Mouse (Mus musculus): ENCODE measurements around the gene Lelp1. TPM values are rescaled to one million over a fixed set of nuclear protein-coding genes. Genes with fewer than 3 reads are reported as not detected.

Gene Lelp1
- polyA plus RNA-seq (2015; fragmentation: Nextera tagmentation; extraction: Ambion mirVana), result not detected in 2 replicates

DNA sequence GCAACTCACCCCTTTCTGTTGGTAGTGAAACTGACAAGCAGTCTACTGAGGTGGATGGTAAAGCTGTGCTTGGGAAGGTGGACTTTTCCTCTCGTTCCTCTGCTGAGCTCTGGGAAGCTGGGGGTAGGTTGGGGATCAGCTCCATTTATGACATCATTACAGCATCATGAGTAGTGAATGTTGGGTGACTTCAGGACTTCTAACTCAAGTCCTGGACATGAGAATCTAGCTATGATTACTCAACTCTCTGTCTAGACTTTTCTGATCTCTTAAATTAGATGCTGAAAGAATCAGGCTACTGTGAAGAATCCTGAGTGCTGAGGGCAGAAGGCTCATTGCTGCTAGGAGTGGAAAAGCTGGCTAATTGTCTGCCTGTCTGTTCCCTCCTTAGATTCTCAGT is at the start of gene Lelp1:
Gene Lelp1, minus strand, starts transcription at position 101 of the 400 bp plus-strand sequence.
- Histone ChIP-seq H3K27me3 (ENCODE audit: control insufficient read depth, insufficient read depth, low read length) (no peaks in the 10 kb centered on the region), H3K4me3 (replicated peaks; ENCODE audit: low read length) (no peak within 1 kb of the TSS), H3K9ac (ENCODE audit: low read length) (no peak within 1 kb of the TSS), H3K27ac (ENCODE audit: low read length) (no peak within 1 kb of the TSS), H3K36me3 (ENCODE audit: control insufficient read depth, insufficient read depth, low read length) (no peaks in the 10 kb centered on the region), H3K9me3 (replicated peaks; ENCODE audit: control insufficient read depth, low read length) (no peaks in the 10 kb centered on the region), H3K4me1 (ENCODE audit: control insufficient read depth, insufficient read depth, low read length) (no peaks in the 10 kb centered on the region), H3K4me2 (ENCODE audit: low read depth, low read length) (no peak within 1 kb of the TSS)
- ATAC-seq (ENCODE audit: insufficient read depth, low FRiP score), result no peak
- 58% methylated on average over 1 of the region's 1 CpGs for WGBS

GRCm38 (mm10) chr3:92176880-92177279 is 34.3 kb upstream of the Lelp1 start:
- Histone ChIP-seq H3K9me3 (replicated peaks; ENCODE audit: control insufficient read depth, low read length) (no peaks in the 10 kb centered on the region), H3K4me2 (ENCODE audit: low read depth, low read length) (no peak overlapping the region), H3K4me1 (ENCODE audit: control insufficient read depth, insufficient read depth, low read length) (no peaks in the 10 kb centered on the region), H3K27ac (ENCODE audit: low read length) (no peak overlapping the region), H3K27me3 (ENCODE audit: control insufficient read depth, insufficient read depth, low read length) (no peaks in the 10 kb centered on the region), H3K36me3 (ENCODE audit: control insufficient read depth, insufficient read depth, low read length) (no peaks in the 10 kb centered on the region), H3K9ac (ENCODE audit: low read length) (no peak overlapping the region), H3K4me3 (replicated peaks; ENCODE audit: low read length) (no peak overlapping the region)
- no peak for ATAC-seq (ENCODE audit: insufficient read depth, low FRiP score)
- WGBS, result 83% methylated on average over 1 of the region's 1 CpGs

- Histone ChIP-seq H3K4me2 (ENCODE audit: low read depth, low read length) (no peak overlapping the region), H3K4me1 (ENCODE audit: control insufficient read depth, insufficient read depth, low read length) (no peaks in the 10 kb centered on the region), H3K36me3 (ENCODE audit: control insufficient read depth, insufficient read depth, low read length) (no peaks in the 10 kb centered on the region), H3K27me3 (ENCODE audit: control insufficient read depth, insufficient read depth, low read length) (no peaks in the 10 kb centered on the region), H3K4me3 (replicated peaks; ENCODE audit: low read length) (no peak overlapping the region), H3K9ac (ENCODE audit: low read length) (no peak overlapping the region), H3K27ac (ENCODE audit: low read length) (peak overlapping the region; percentile 26; the same call in 1 of the 2 replicates), H3K9me3 (replicated peaks; ENCODE audit: control insufficient read depth, low read length) (no peaks in the 10 kb centered on the region)
- WGBS, result 57% methylated on average over 3 of the region's 3 CpGs
- ATAC-seq (ENCODE audit: insufficient read depth, low FRiP score), result peak; percentile 37; the same call in 1 of the 2 replicates
Measured at GRCm38 (mm10) chr3:92169847-92170246, 27.3 kb upstream of the Lelp1 start.

- Histone ChIP-seq H3K9ac (ENCODE audit: low read length) (no peak overlapping the region), H3K27me3 (ENCODE audit: control insufficient read depth, insufficient read depth, low read length) (no peaks in the 10 kb centered on the region), H3K4me1 (ENCODE audit: control insufficient read depth, insufficient read depth, low read length) (no peaks in the 10 kb centered on the region), H3K27ac (ENCODE audit: low read length) (no peak overlapping the region), H3K36me3 (ENCODE audit: control insufficient read depth, insufficient read depth, low read length) (no peaks in the 10 kb centered on the region), H3K9me3 (replicated peaks; ENCODE audit: control insufficient read depth, low read length) (no peaks in the 10 kb centered on the region), H3K4me2 (ENCODE audit: low read depth, low read length) (no peak overlapping the region), H3K4me3 (replicated peaks; ENCODE audit: low read length) (no peak overlapping the region)
- no peak for ATAC-seq (ENCODE audit: insufficient read depth, low FRiP score)
Measured at GRCm38 (mm10) chr3:92153322-92153721, 10.8 kb upstream of the Lelp1 start.

DNA sequence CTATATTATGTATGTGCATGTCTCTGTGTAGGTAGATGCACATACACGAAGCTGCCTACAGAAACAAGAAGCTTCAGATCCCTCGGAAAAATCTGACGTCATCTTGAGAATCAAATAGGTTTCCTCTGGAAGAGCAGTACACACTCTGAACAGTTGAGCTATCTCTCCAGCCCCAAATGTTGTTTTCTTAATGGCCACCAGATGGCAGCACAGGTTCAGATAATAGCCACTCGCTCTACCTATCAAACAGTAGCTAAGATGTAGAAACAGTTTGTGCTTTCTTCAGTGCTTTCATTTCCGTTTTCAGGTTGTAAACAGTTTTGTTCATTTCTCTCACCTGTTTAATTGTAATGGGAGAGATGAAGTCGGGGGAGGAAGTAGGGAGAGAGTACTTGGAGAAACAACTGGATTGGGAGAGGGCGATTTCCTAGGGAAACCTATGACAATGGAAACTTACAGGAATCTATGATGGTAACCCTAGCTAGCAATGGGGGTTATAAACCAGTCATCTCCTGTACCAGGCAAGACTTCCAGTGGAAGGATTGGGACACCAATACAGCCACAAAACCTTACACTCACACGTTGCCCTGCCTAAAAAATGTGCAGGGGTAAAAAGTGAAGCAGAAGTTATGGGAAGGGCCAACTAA is 8.2 kb upstream of the Lelp1 start:
- WGBS, result 21% methylated on average over 8 of the region's 8 CpGs
- no peaks in the 10 kb centered on the region for H3K27me3 ChIP-seq (ENCODE audit: control insufficient read depth, insufficient read depth, low read length)
- no peak overlapping the region for H3K4me3 ChIP-seq (replicated peaks; ENCODE audit: low read length)
- no peak overlapping the region for H3K4me2 ChIP-seq (ENCODE audit: low read depth, low read length)
- no peak overlapping the region for H3K9ac ChIP-seq (ENCODE audit: low read length)
- H3K36me3 ChIP-seq (ENCODE audit: control insufficient read depth, insufficient read depth, low read length), result no peaks in the 10 kb centered on the region
- H3K9me3 ChIP-seq (replicated peaks; ENCODE audit: control insufficient read depth, low read length), result no peaks in the 10 kb centered on the region
- no peaks in the 10 kb centered on the region for H3K4me1 ChIP-seq (ENCODE audit: control insufficient read depth, insufficient read depth, low read length)
- H3K27ac ChIP-seq (ENCODE audit: low read length), result no peak overlapping the region
- peak; percentile 72; the same call in 1 of the 2 replicates for ATAC-seq (ENCODE audit: insufficient read depth, low FRiP score)

DNA sequence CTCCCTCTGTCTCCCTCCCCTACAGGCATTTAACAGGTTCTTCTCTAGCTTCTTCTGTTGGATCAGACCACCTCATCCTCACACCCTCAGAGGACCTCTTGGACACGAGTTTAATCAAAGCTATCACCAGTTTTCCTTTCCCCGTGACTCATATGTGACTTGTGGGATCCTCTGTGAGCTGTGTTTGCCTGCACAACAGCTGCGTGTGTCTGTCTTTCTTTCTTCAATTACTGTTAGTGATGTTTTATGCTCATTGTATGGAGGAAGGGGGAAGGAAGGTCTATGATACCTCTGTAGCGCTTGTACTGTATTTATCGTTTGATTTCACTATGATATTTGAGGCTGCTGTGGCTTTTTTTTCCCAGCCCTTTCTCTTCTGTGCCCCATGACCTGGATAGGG is 5.4 kb upstream of the Lelp1 start:
- no peak overlapping the region for H3K4me3 ChIP-seq (replicated peaks; ENCODE audit: low read length)
- H3K27me3 ChIP-seq (ENCODE audit: control insufficient read depth, insufficient read depth, low read length), result no peaks in the 10 kb centered on the region
- no peaks in the 10 kb centered on the region for H3K36me3 ChIP-seq (ENCODE audit: control insufficient read depth, insufficient read depth, low read length)
- H3K9ac ChIP-seq (ENCODE audit: low read length), result no peak overlapping the region
- ATAC-seq (ENCODE audit: insufficient read depth, low FRiP score), result no peak
- no peaks in the 10 kb centered on the region for H3K9me3 ChIP-seq (replicated peaks; ENCODE audit: control insufficient read depth, low read length)
- no peaks in the 10 kb centered on the region for H3K4me1 ChIP-seq (ENCODE audit: control insufficient read depth, insufficient read depth, low read length)
- no peak overlapping the region for H3K27ac ChIP-seq (ENCODE audit: low read length)
- WGBS, result 72% methylated on average over 5 of the region's 5 CpGs
- H3K4me2 ChIP-seq (ENCODE audit: low read depth, low read length), result no peak overlapping the region

GRCm38 (mm10) chr3:92147420-92147819 is 4.9 kb upstream of the Lelp1 start:
- no peak for ATAC-seq (ENCODE audit: insufficient read depth, low FRiP score)
- no peaks in the 10 kb centered on the region for H3K36me3 ChIP-seq (ENCODE audit: control insufficient read depth, insufficient read depth, low read length)
- H3K9ac ChIP-seq (ENCODE audit: low read length), result no peak overlapping the region
- no peak overlapping the region for H3K4me2 ChIP-seq (ENCODE audit: low read depth, low read length)
- H3K4me3 ChIP-seq (replicated peaks; ENCODE audit: low read length), result no peak overlapping the region
- H3K27me3 ChIP-seq (ENCODE audit: control insufficient read depth, insufficient read depth, low read length), result no peaks in the 10 kb centered on the region
- no peak overlapping the region for H3K27ac ChIP-seq (ENCODE audit: low read length)
- no peaks in the 10 kb centered on the region for H3K9me3 ChIP-seq (replicated peaks; ENCODE audit: control insufficient read depth, low read length)
- H3K4me1 ChIP-seq (ENCODE audit: control insufficient read depth, insufficient read depth, low read length), result no peaks in the 10 kb centered on the region
- 27% methylated on average over 2 of the region's 2 CpGs for WGBS

- no peak within 1 kb of the TSS for H3K4me2 ChIP-seq (ENCODE audit: low read depth, low read length)
- no peak for ATAC-seq (ENCODE audit: insufficient read depth, low FRiP score)
- no peaks in the 10 kb centered on the region for H3K27me3 ChIP-seq (ENCODE audit: control insufficient read depth, insufficient read depth, low read length)
- H3K9ac ChIP-seq (ENCODE audit: low read length), result no peak within 1 kb of the TSS
- no peaks in the 10 kb centered on the region for H3K9me3 ChIP-seq (replicated peaks; ENCODE audit: control insufficient read depth, low read length)
- H3K27ac ChIP-seq (ENCODE audit: low read length), result no peak within 1 kb of the TSS
- no peak within 1 kb of the TSS for H3K4me3 ChIP-seq (replicated peaks; ENCODE audit: low read length)
- H3K4me1 ChIP-seq (ENCODE audit: control insufficient read depth, insufficient read depth, low read length), result no peaks in the 10 kb centered on the region
- WGBS, result 72% methylated on average over 5 of the region's 5 CpGs
- H3K36me3 ChIP-seq (ENCODE audit: control insufficient read depth, insufficient read depth, low read length), result no peaks in the 10 kb centered on the region
Measured at GRCm38 (mm10) chr3:92123847-92124246, 18.7 kb downstream of the Lelp1 start, which contains the start of gene Prr9. Prr9 (minus strand) TSS chr3:92123947.

- no peak for ATAC-seq (ENCODE audit: insufficient read depth, low FRiP score)
- no peak overlapping the region for H3K4me3 ChIP-seq (replicated peaks; ENCODE audit: low read length)
- 80% methylated on average over 3 of the region's 3 CpGs for whole genome bisulfite sequencing
Measured at GRCm38 (mm10) chr3:92120902-92121301, 21.6 kb downstream of the Lelp1 start.

More at GRCm38 (mm10) chr3:92120902-92121301, 21.6 kb downstream of the Lelp1 start:
- Histone ChIP-seq H3K4me2 (ENCODE audit: low read depth, low read length) (no peak overlapping the region), H3K36me3 (ENCODE audit: control insufficient read depth, insufficient read depth, low read length) (no peaks in the 10 kb centered on the region), H3K27ac (ENCODE audit: low read length) (no peak overlapping the region), H3K9me3 (replicated peaks; ENCODE audit: control insufficient read depth, low read length) (no peaks in the 10 kb centered on the region), H3K4me1 (ENCODE audit: control insufficient read depth, insufficient read depth, low read length) (no peaks in the 10 kb centered on the region), H3K9ac (ENCODE audit: low read length) (no peak overlapping the region), H3K27me3 (ENCODE audit: control insufficient read depth, insufficient read depth, low read length) (no peaks in the 10 kb centered on the region)
